Mouse (Mus musculus) left cerebral cortex, postnatal 36 days (tissue): ENCODE measurements around the gene Olfr502. TPM values are rescaled to one million over a fixed set of nuclear protein-coding genes. Genes with fewer than 3 reads are reported as not detected.
"Not testable (repeated sequence)": the region's sequence is repeated elsewhere in the genome, so short reads cannot be mapped to it uniquely, and the experiment has no call there.

Experiments
- DNase-seq, 2 experiments: peaks; one replicate each; pipeline ENCODE4 v3.0.0; 2021 to 2022; ENCODE audit warnings: low spot score in 2 of 2, mixed read lengths in 1 of 2
- intact Hi-C: fragments of 180-260 bp; cut with DNase I; formaldehyde crosslinking; loops from one replicate; pipeline ENCODE4 v1.15.1; 2025
- total RNA-seq, 2 experiments: library from RNA; stranded (reverse); gene quantifications; 2 replicates each; pipeline ENCODE4 v1.2.3; 2021

Olfr502 gene
- total RNA-seq, result not detected

DNA sequence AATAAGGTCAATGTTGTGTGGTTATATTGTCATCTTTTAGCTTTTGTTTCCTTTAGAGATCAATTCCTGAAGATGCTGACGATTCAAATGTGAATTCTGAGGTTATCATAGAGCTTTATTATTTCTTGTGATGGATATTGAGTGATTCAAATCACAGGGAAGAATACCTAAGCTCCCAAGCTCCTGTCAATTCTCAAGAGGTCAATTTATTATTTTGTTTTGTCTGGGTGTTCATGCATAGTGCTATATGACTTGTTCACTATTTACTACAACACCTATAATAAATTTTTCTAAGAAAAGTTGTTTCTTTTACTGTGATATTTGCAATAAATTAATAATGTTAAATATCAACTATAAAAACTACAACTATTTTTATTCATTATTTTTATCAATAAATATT, at the start of gene Olfr502:
Olfr502 (minus strand) TSS at position 101 of the 400 bp plus-strand sequence.
- intact Hi-C loops, result no loop called here
- no peak for DNase-seq

DNA sequence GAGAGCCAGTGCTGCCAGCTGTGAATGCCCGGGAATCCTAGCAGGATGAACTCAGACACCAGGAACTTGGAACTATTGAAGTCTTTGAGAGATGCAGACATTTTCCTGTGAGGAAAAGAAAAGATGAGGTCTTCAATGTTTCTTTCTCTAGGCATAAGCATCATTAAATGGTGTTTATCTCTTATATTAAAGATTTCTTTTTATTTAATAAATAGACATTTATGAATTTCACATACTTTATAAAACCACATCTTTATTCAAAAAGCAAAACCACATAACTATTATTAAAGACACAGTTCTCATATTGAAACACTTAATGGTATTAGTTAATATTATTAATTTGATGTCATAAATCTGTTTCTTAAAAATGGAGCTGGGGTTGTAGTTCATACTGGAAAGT, 40.8 kb upstream of the Olfr502 start, which contains the start of gene Olfr504:
Olfr504 (minus strand) TSS at position 101 of the 400 bp plus-strand sequence.
- no peak for DNase-seq
- intact Hi-C loops, result no loop called here

DNA sequence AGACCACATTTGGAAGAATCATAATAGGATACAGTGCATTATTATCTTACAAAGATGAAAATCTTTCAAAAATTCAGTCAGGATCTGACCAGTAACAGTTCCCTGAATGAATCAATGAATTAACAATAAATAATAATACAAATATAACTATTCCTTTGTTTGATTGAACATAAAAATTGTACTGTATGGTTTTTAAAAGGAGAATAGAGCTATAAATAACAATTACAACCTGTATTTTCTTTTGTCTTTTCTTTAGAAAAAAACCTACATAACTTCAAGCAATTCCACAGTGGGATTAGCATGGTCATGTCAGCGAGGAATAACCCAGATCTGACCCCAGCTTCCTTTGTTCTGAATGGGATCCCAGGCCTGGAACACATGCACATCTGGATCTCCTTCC, 19.4 kb upstream of the Olfr502 start, which contains the start of gene Olfr503:
Olfr503 (plus strand) TSS at position 301 of the 400 bp plus-strand sequence.
- DNase-seq, intact Hi-C loops: not testable (repeated sequence)

DNA sequence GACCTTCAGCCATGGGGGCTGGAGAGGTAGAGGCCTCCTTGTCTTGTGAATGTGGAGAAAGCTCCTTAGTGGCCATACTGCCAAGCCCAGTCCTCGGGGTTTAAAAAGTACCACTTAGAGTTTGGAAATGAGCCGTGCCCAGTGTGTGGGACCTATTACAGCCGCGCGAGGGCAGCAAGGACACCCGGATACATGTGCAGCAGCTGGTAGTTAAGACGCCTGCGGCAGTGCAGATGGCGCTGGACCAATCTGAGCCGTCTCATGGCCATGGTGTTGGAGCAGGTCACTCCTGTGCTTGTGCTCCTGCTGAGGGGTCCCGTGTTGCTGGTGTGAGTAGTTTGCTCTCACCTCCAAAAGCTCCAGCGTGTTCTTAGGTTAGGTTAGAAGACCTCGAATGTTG, 17.6 kb upstream of the Olfr502 start:
- intact Hi-C loops, result no loop called here
- no peak for DNase-seq

Other genes starting within 250 kb of the Olfr502 start
- not detected for gene Olfr490, start 236.1 kb downstream of the Olfr502 start, total RNA-seq
- gene Olfr491, start 211.6 kb downstream of the Olfr502 start, total RNA-seq, result not detected
- not detected for gene Olfr492, start 201.4 kb downstream of the Olfr502 start, total RNA-seq
- gene Olfr493, start 178.1 kb downstream of the Olfr502 start, total RNA-seq, result not detected
- gene Olfr494, start 159.7 kb downstream of the Olfr502 start, total RNA-seq, result not detected
- not detected for gene Olfr495, start 131.9 kb downstream of the Olfr502 start, total RNA-seq
- gene Olfr497, start 104.6 kb downstream of the Olfr502 start, total RNA-seq, result not detected
- not detected for gene Olfr498, start 59.7 kb downstream of the Olfr502 start, total RNA-seq
- gene Olfr503, start 19.5 kb upstream of the Olfr502 start, total RNA-seq, result not detected
- not detected for gene Olfr504, start 40.7 kb upstream of the Olfr502 start, total RNA-seq
- not detected for gene Olfr506, start 85.7 kb upstream of the Olfr502 start, total RNA-seq
- not detected for gene Olfr507, start 96.7 kb upstream of the Olfr502 start, total RNA-seq
- gene Olfr508, start 104.9 kb upstream of the Olfr502 start, total RNA-seq, result not detected
- gene Olfr509, start 126.8 kb upstream of the Olfr502 start, total RNA-seq, result under 1 TPM in 1 of 2 experiments, not detected in 1; 0.11 TPM
- gene Olfr510, start 141.4 kb upstream of the Olfr502 start, total RNA-seq, result not detected
- not detected for gene Olfr512, start 188.3 kb upstream of the Olfr502 start, total RNA-seq
- gene Olfr513, start 225.9 kb upstream of the Olfr502 start, total RNA-seq, result not detected